Mouse (Mus musculus) MEL-GATA-1-ER (cell line): ENCODE data around the gene Bora.

Source experiments
- DNase-seq: peaks from one replicate; pipeline ENCODE4 v3.0.0-alpha.2; 2012; ENCODE audit warnings: low read depth; ENCODE audit errors: extremely low read depth

The Bora gene

DNA sequence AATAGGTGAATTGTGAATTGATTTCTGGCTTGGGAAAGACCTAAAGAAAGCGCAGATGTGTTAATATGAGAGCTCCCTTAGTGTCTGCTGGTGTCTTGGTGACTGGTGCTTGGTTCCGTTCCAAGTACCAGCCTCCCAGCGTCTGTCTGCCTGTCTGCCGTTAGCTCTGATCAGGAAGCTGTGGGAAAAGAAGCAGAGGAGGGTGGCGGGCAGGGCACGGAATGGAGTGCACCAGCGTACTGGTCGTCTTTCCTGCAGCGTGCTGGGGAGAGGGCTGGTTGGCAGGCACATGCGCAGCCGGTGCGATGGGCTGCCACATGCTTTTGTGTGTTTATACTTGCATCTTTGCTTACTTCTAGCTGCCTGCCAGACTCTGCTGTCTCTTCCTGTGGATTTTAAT lies 14.6 kb downstream of the Bora start:
- DNase-seq, result no peak

DNA sequence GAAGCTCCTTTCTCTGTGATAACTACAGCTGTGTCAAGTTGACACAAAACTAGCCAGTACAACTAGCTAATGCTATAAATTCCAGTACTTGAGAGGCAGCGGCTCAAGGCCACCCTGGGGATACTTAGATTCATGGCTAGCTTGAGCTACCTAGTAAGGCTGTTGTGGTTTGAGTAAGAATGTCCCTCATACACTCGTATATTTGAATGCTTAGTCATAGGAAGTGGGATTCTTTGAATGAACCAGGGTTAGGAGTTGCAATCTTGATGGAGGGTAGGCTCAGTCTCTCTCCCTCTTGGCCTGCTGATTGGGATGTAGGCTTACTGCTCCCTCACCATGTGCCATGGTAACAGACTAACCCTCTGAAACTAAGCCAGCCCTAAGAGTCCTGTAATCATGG lies 17.1 kb downstream of the Bora start:
- no peak for DNase-seq

DNA sequence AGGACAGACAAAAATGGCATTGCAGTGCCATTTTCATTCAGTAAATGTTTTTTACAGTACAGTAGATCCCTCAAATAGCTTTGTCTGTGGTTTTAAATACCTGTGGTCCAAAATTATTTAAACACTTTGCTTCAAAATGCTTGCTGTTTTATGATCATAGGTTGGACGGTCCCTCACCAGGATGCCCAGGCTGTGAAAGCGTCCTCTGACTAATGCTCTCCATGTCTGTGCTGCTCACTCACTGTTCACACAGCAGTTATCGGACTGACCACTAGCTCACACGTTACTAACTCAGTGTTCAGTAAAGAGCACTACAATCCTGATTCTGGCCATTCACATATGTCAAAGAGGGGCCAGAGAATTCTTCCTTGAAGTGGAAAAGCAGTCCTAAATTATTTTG lies 25.1 kb downstream of the Bora start:
- no peak for DNase-seq

DNA sequence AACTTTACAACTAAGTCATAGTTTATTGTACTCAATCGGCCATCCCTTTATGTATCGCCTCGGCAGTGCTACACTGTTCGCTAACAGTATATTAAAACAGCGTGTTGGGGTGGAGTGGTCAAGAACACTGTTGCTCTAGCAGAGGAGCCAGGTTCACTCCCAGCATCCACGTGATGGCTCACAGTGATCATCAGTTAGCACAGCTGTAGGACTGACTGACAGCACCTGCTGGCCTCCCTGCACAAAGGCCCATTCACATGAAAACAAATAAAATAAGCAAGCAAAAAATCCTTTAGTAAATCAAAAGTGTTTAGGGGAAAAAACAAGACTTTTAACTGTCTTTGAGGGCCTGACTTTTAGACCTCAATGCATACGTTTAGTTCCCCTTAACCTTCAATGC lies 42.9 kb downstream of the Bora start:
- DNase-seq, result no peak

DNA sequence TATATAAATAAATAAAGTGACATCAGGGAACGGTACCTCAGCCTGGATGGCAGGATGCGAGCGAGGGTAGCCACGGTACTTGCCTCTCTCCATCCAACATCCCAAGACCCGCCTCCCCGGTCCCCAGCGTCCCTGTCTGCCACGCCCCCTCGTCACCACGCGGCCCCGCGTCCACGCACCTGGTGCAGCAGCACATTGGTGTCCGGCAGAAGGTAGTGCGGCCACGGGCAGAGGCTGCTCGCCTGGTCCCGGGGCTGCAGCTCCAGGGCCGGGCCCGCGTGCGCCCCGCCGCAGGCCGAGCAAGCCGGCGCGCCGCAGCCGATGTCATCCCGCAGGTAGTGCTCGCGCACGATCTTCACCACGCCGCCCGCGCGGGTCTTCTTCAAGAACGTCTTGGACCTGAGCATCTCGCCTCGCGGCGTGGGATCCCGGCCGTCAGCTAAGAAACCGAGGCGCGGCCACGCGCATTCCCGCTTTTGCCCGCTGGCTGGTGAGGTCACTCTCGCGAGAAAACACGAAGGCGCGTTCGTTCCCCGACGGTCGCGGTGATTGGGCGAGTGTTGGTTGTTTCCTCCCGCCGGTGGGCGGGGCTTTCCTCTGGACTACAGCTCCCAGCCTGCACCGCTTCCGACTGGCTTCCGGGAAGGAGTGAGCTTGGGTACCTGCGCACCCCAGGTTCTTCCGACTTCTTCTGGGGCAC lies 53.4 kb downstream of the Bora start, which contains the start of the genes Pibf1 and Dis3:
TSS of gene Pibf1 (plus strand) at position 158 of the 700 bp plus-strand sequence.
TSS of gene Dis3 (minus strand) at position 504 of the 700 bp plus-strand sequence.
- peak; percentile 96 for DNase-seq

DNA sequence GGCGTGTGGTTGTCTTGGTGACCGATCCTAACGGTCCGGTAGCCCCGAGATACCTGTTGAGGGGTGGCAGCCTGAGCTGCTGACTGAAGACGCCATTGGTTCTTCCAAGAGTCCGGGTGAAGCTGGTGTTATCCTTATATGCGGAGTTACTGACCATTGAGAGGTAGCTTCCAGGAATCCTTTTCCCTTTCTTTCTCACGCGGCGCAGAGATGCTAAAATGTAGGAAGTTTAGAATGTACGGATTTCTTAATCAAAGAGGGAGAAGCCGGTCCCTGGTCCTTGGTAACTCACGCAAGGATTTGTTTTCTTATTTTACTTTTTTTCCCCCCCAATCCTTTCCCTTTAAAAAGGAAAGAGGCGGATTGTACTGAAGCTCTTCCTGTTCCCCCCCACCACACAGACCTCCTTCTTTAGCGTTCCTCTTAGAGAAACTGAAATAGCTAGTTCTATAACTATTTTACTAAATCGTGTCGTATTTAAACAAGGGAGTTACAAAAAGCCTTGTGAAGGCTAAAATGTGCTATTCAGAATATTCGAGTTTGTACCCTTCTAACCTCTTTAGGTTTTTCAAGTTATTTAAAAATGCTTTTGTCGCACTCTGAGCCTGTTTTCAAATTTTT lies 54.1 kb downstream of the Bora start:
- no peak for DNase-seq

DNA sequence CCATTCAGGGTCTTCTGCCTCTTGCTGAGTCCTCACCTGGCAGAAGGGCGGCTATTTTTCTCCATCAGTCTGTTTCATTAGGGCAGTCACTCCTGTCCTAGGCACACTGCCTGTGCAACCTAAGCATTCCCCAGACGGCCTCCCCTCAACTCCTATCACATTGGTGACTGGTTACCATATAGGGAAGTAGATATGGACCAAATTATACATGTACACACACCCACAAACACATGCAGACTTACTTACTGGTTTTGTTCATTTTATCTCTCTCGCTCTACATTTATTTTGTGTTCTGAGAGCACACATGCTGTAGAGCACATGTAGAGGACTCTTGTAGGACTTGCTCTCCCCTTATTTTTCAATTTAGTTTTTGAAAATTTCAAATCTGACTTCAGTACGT lies 57.0 kb downstream of the Bora start:
- DNase-seq, result no peak

DNA sequence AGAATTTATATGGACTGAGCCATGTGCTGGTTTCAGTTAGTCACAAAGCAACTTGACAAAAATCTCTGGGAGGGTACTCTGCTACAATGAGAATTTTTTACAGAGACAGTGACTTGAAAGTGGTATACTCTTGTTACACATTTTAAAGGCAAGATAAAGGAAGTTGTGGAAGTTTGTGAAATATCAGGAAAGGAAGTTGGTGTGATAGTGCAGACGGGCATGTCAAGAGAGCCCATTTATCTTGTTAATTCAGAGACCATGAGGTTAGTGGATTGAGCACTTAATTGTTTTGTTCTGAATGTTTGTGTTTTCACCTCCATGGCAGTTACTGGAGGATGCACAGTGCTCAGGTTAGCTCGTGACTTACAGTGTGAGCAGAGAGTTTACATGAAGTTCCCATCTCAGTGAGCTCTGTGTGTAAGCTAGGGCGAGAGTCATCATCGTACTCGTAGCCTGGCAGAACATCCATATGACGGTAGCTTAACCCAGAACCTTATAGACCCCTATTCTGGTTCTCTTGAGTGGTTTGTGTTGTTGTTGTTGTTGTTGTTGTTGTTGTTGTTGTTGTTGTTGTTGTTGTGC lies 58.6 kb downstream of the Bora start:
- peak; percentile 63 for DNase-seq

DNA sequence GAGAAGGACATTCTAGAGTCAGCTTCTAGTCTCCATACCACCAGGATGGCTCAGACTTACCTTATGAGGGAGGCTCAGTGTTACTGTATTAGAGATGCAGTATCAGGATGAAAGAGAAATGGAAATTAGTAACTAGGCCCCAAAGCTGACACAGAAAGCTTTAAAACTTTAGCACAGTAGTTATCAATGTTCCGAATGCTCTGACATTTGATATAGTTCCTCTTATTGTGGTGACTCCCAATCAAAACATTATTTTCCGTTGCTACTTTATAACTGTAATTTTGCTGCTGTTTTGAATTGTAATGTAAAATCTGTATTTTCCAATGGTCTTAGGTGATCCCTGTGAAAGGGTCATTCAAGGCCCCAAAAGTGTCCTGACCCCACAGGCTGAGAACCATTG lies 60.6 kb downstream of the Bora start:
- no peak for DNase-seq

DNA sequence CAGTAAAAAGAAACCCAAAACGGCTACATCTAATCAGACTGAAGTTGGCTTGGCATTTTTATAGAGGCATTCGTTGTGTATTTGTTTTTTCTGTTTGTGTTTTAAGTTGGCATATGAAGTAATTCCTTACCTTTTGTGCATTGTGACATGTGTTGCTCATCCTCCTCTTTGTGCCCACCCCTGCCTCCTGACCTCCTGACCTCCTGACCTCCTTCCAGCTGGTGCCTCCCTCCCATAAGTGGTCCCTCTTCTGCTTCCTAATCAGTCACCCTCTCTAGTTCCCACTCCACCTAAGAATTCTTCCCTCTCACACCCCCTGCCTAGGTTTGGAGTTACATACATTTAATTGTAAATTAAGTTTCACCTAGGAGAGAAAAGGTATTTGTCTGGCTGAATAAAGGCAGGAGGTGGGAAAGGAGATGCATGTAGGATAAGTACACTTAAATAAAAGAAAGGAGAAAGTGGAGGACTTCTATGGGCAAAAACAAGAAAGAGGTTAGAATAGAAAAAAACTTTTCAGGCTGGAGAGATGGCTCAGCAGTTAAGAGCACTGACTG lies 61.7 kb downstream of the Bora start:
- DNase-seq, result no peak

DNA sequence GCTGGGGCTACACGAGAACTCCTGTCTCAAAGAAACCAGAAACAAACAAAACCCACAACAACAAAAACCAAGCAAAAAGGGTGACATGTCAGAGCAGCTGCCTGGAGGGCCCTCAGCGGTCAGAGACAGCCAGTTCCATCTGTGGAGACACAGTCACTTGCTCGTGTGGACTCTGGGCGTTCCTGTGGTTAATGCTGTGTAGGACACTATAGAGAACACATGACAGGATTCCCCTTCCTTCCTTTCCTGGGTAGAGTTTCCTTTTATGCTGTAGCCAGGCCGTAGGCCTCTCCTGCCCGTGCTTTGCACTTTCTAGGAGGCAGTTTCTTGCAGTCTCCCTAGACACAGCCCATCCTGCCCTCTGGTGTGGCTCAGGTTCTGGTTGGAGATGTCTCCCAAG lies 62.7 kb downstream of the Bora start:
- no peak for DNase-seq

DNA sequence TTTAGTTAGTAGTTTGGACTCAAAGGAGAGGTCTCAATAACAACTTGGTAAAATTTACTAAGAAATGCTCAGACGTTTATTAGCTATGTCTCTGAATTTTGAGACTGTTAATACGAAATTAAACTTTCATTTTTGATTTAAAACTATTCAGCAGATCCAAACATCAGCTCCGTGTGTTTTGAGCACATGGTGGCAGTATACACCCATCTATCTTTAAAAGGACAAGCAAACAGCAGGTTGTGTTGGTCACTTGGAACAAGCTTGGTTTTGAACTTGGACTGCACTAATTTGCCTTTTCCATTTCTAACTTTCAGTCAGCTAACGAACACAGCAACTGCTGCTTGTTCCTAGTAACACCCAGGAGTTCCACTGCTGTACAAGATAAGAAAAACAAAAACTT lies 71.6 kb downstream of the Bora start:
- DNase-seq, result no peak

DNA sequence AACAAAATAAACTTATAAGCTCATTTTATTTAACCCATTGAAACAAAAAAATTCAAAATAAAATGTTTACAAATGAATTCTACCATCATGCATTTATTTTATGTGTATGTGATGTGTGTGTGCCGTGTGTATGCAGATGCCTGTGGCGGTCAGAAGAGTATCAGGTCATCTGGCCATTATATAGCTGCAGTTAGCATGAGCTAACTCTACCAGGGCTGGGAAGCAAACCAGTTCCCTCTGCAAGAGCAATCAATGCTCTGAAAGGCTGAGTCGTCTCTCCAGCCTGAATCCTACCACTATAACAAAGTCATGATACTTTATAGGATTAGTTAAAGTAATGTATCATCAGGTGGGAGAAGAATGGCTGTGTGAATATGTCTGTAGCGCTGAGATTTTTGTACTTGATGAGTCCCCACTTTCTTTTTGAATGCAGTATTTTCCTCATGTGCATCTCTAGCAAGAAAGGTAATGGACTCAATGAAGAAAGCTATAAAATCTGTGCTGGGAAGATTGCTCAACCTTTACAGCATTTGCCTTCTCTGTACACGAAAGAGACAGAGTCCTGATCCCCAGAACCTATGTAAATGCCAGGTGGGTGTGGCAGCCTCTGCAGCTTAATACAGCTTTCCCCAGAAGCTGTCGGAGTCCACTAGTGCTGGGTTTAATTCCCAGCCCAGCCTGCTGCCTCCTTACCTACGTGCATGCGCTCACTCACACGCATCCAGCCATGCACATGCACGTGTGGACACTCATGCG lies 75.7 kb downstream of the Bora start:
- no peak for DNase-seq

DNA sequence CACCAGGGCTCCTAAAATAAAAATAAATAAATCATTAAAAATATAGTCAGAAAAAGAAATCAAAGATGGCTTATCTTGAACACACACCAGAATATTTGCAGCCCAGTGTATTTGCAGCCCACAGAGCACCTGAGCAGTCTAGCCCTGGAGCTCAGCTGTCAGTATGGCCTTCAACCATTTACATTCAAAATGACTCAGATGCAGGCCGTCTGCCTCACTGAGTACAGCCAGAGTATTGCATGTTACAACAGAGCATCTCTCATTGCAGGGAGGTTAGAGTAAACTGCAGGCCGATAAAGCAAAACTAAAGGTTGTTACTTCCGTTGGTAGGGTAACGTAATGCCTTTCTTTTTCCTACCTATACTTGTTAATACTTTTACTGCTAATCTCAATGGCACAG lies 78.1 kb downstream of the Bora start:
- no peak for DNase-seq
